In the genomic region with DNA sequence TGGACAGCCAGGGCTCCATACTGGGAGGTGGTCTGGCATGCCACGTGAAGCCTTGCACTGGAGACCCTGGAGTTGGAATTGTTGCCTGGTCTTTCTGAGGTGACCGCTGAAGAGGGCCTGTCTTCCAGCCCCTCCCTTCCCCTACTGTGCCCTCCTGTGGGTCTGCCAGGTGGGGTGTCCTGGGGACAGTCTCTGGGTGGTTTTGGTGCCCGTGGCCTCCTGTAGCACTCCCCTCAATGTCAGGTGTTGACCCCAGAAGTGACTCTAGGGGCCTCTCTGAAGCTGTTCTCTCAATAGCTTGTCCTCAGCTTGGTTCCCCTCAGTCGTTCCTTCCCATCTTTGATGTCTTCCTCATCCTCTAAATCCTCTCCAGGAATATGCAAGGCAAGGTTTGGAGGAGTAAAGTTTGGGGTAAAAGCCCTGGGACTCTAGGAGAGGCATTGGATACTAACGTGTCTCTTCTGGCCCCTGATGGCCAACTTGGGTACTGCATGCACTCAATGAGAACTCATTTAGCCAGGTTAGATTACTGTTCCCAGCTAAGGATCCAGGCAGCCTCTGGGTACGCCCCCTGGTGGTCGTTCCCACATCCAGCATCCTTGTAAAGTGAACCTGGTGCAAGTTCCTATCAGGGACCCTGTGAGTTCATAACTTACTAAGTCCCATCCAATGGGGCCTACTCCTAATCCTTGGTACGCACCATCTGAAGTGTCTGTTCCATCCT, we compare ENCODE assay signal across 9 mouse cellular contexts.
DNase-seq lines count a peak whose midpoint lies in the region; ATAC-seq and TF ChIP-seq lines count a peak whose summit lies in the region.
"Had no signal": no experiment of that assay in that cellular context is flagged by ENCODE, and none has a peak within 500 bp of the region (broad histone marks: within the 10 kb centered on the region; RNA-seq: fewer than 3 reads in every experiment).

No protein-coding gene starts in this region.

- WGBS in forebrain, embryonic 12.5 days = 38% methylated on average over 8 of the region's 8 CpGs
- 42% methylated on average over 8 of the region's 8 CpGs for WGBS in large intestine, adult 2 months
- 35% methylated on average over 8 of the region's 8 CpGs for WGBS in liver, embryonic 16.5 days (ENCODE audit: insufficient replicate concordance)
- 35% methylated on average over 8 of the region's 8 CpGs for WGBS in neural tube, embryonic 15.5 days

- H3K27me3 ChIP-seq in E14TG2a.4 (ENCODE audit: insufficient read depth, low read length) = no peaks in the 10 kb centered on the region
- no peaks in the 10 kb centered on the region for H3K27me3 ChIP-seq in forebrain, embryonic 12.5 days
- no peaks in the 10 kb centered on the region for H3K27me3 ChIP-seq in liver, embryonic 16.5 days (ENCODE audit: control insufficient read depth, insufficient read depth, low read depth, low read length)
- no peaks in the 10 kb centered on the region for H3K27me3 ChIP-seq in neural tube, embryonic 15.5 days (replicated peaks)
- H3K27me3 ChIP-seq: megakaryocyte, embryonic 14.5 days had no signal

- TF ChIP-seq CTCF in E14TG2a.4 (conservative IDR thresholded peaks at IDR 0.05; ENCODE audit: low read length) = peak; percentile 96

- intact Hi-C loops in heart, postnatal 14 days (cut with DNase I) = loop anchor here (1.0 to 2.0 kb wide), 3 partner anchors 43 to 120 kb away; no protein-coding TSS in a partner anchor

- H3K4me3 ChIP-seq in E14TG2a.4 (replicated peaks; ENCODE audit: low read length) = no peak overlapping the region
- no peak overlapping the region for H3K4me3 ChIP-seq in forebrain, embryonic 12.5 days (replicated peaks)
- no peak overlapping the region for H3K4me3 ChIP-seq in liver, embryonic 16.5 days (ENCODE audit: low read depth, low read length)
- no peak overlapping the region for H3K4me3 ChIP-seq in neural tube, embryonic 15.5 days (replicated peaks)
- H3K4me3 ChIP-seq: megakaryocyte, embryonic 14.5 days had no signal

- H3K4me1 ChIP-seq in E14TG2a.4 (replicated peaks; ENCODE audit: low read depth, low read length) = peaks cover 82% of the 10 kb centered on the region
- no peaks in the 10 kb centered on the region; the same call in 1 of the 2 replicates for H3K4me1 ChIP-seq in forebrain, embryonic 12.5 days
- no peaks in the 10 kb centered on the region for H3K4me1 ChIP-seq in liver, embryonic 16.5 days (ENCODE audit: control insufficient read depth, low read depth, low read length)
- no peaks in the 10 kb centered on the region for H3K4me1 ChIP-seq in neural tube, embryonic 15.5 days

- H3K27ac ChIP-seq in forebrain, embryonic 12.5 days = 0 out of 2 replicates have a peak overlapping the region, but pooled peaks have one; percentile 33
- H3K27ac ChIP-seq in liver, embryonic 16.5 days (ENCODE audit: low read length) = no peak overlapping the region
- no peak overlapping the region for H3K27ac ChIP-seq in neural tube, embryonic 15.5 days (replicated peaks)

- H3K9me3 ChIP-seq in E14TG2a.4 (ENCODE audit: low read length) = no peaks in the 10 kb centered on the region
- H3K9me3 ChIP-seq in forebrain, embryonic 12.5 days = no peaks in the 10 kb centered on the region
- no peaks in the 10 kb centered on the region for H3K9me3 ChIP-seq in liver, embryonic 16.5 days (replicated peaks; ENCODE audit: control insufficient read depth, low read length)
- no peaks in the 10 kb centered on the region for H3K9me3 ChIP-seq in neural tube, embryonic 15.5 days (replicated peaks)

- peak; percentile 75 for ATAC-seq in forebrain, embryonic 12.5 days (ENCODE audit: low FRiP score)
- ATAC-seq in liver, embryonic 16.5 days (ENCODE audit: low read depth) = peak; percentile 62
- peak; percentile 69 for ATAC-seq in neural tube, embryonic 15.5 days (ENCODE audit: low FRiP score)

- no peak overlapping the region for H3K4me2 ChIP-seq in forebrain, embryonic 12.5 days
- no peak overlapping the region for H3K4me2 ChIP-seq in liver, embryonic 16.5 days (ENCODE audit: low read depth, low read length)
- no peak overlapping the region for H3K4me2 ChIP-seq in neural tube, embryonic 15.5 days

- no peak overlapping the region for H3K9ac ChIP-seq in forebrain, embryonic 12.5 days
- H3K9ac ChIP-seq in liver, embryonic 16.5 days (ENCODE audit: low read depth, low read length) = no peak overlapping the region
- H3K9ac ChIP-seq in neural tube, embryonic 15.5 days (replicated peaks) = no peak overlapping the region

- DNase-seq in c-Kit-positive CD71-positive TER-119-negative erythroid progenitor cells, embryonic 14.5 days (ENCODE audit: low read depth) = peak; percentile 97
- DNase-seq in heart, postnatal 14 days = peak; percentile 94 to 97
- peak; percentile 94 for DNase-seq in large intestine, adult 2 months (ENCODE audit: low read depth, low spot score)
- DNase-seq in testis, postnatal 10 days (ENCODE audit: low spot score) = peak; percentile 98

- H3K36me3 ChIP-seq in E14TG2a.4 (ENCODE audit: insufficient read depth, low read length) = peaks cover 98% of the 10 kb centered on the region
- H3K36me3 ChIP-seq in forebrain, embryonic 12.5 days (replicated peaks) = peaks cover 96% of the 10 kb centered on the region
- peaks cover 31% of the 10 kb centered on the region for H3K36me3 ChIP-seq in liver, embryonic 16.5 days (ENCODE audit: control insufficient read depth, insufficient read depth)
- H3K36me3 ChIP-seq in neural tube, embryonic 15.5 days = peaks cover 83% of the 10 kb centered on the region
